Comparison of ENCODE assay signal across 16 mouse cellular contexts in the genomic region with DNA sequence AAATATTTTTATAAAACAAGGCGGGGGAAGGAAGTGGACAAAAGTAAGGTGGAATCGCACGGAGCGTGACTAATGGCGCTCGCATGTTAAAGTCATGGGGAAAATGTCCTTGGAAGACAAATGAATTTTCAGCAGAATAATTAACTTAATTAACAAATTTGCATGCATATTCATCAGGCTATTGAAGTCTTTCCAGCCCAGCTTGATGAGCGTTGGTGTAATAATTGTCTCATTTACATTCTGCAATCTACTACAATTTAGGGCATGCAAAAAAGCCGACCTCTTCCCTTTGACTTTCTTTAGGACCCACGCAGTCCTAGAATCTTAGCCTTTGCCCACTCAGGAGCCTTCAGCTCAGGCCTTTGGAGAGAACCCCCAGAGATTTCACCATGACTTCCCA.
DNase-seq lines count a peak whose midpoint lies in the region; ATAC-seq lines count a peak whose summit lies in the region.
"Had no signal": no experiment of that assay in that cellular context is flagged by ENCODE, and none has a peak within 500 bp of the region (broad histone marks: within the 10 kb centered on the region; RNA-seq: fewer than 3 reads in every experiment).

No protein-coding gene starts in this region.

- 57% methylated on average over 9 of the region's 9 CpGs for WGBS in hindbrain, embryonic 12.5 days
- WGBS in hindbrain, embryonic 11.5 days = 69% methylated on average over 9 of the region's 9 CpGs
- WGBS in midbrain, embryonic 15.5 days = 55% methylated on average over 9 of the region's 9 CpGs
- WGBS in liver, embryonic 12.5 days (ENCODE audit: insufficient replicate concordance) = 76% methylated on average over 9 of the region's 9 CpGs

- 0 out of 2 replicates have a peak overlapping the region, but pooled peaks have one; percentile 1 for H3K4me2 ChIP-seq in hindbrain, embryonic 12.5 days (replicated peaks)
- no peak overlapping the region for H3K4me2 ChIP-seq in hindbrain, embryonic 11.5 days (replicated peaks; ENCODE audit: low read depth, low read length)
- peak overlapping the region; percentile 7 for H3K4me2 ChIP-seq in midbrain, embryonic 15.5 days
- no peak overlapping the region for H3K4me2 ChIP-seq in liver, embryonic 12.5 days
- H3K4me2 ChIP-seq: limb, embryonic 15.5 days; stomach, embryonic 15.5 days had no signal

- peak; percentile 78 for ATAC-seq in hindbrain, embryonic 12.5 days (ENCODE audit: low FRiP score)
- no peak for ATAC-seq in hindbrain, embryonic 11.5 days (ENCODE audit: low FRiP score)
- ATAC-seq in midbrain, embryonic 15.5 days (replicated peaks) = peak; percentile 68
- ATAC-seq in liver, embryonic 12.5 days = no peak

- H3K27me3 ChIP-seq in hindbrain, embryonic 12.5 days = no peaks in the 10 kb centered on the region
- no peaks in the 10 kb centered on the region for H3K27me3 ChIP-seq in hindbrain, embryonic 11.5 days (ENCODE audit: control insufficient read depth, insufficient read depth, low read length)
- no peaks in the 10 kb centered on the region for H3K27me3 ChIP-seq in midbrain, embryonic 15.5 days (replicated peaks)
- H3K27me3 ChIP-seq in liver, embryonic 12.5 days (replicated peaks) = no peaks in the 10 kb centered on the region
- H3K27me3 ChIP-seq: CH12.LX; limb, embryonic 15.5 days; stomach, embryonic 15.5 days had no signal

- no peaks in the 10 kb centered on the region for H3K36me3 ChIP-seq in hindbrain, embryonic 12.5 days
- H3K36me3 ChIP-seq in hindbrain, embryonic 11.5 days (ENCODE audit: control insufficient read depth, insufficient read depth, low read length) = no peaks in the 10 kb centered on the region
- no peaks in the 10 kb centered on the region for H3K36me3 ChIP-seq in midbrain, embryonic 15.5 days (replicated peaks)
- no peaks in the 10 kb centered on the region for H3K36me3 ChIP-seq in liver, embryonic 12.5 days
- H3K36me3 ChIP-seq: limb, embryonic 15.5 days; stomach, embryonic 15.5 days had no signal

- H3K9me3 ChIP-seq in hindbrain, embryonic 12.5 days (replicated peaks) = no peaks in the 10 kb centered on the region
- H3K9me3 ChIP-seq in hindbrain, embryonic 11.5 days (ENCODE audit: control insufficient read depth, low read length) = no peaks in the 10 kb centered on the region
- H3K9me3 ChIP-seq in midbrain, embryonic 15.5 days = no peaks in the 10 kb centered on the region
- H3K9me3 ChIP-seq in liver, embryonic 12.5 days (replicated peaks) = no peaks in the 10 kb centered on the region
- H3K9me3 ChIP-seq: limb, embryonic 15.5 days; stomach, embryonic 15.5 days had no signal

- H3K4me3 ChIP-seq in hindbrain, embryonic 12.5 days = no peak overlapping the region
- no peak overlapping the region for H3K4me3 ChIP-seq in hindbrain, embryonic 11.5 days (ENCODE audit: low read depth, low read length)
- H3K4me3 ChIP-seq in midbrain, embryonic 15.5 days = no peak overlapping the region
- H3K4me3 ChIP-seq in liver, embryonic 12.5 days = no peak overlapping the region
- H3K4me3 ChIP-seq: limb, embryonic 15.5 days; myocyte; stomach, embryonic 15.5 days had no signal

- H3K4me1 ChIP-seq in hindbrain, embryonic 12.5 days = 0 out of 2 replicates have a peak, but pooled peaks cover 3% of the 10 kb centered on the region
- H3K4me1 ChIP-seq in hindbrain, embryonic 11.5 days (replicated peaks; ENCODE audit: control insufficient read depth, insufficient read depth, low read length) = no peaks in the 10 kb centered on the region
- peaks cover 14% of the 10 kb centered on the region for H3K4me1 ChIP-seq in midbrain, embryonic 15.5 days
- H3K4me1 ChIP-seq in liver, embryonic 12.5 days = no peaks in the 10 kb centered on the region
- H3K4me1 ChIP-seq: limb, embryonic 15.5 days; stomach, embryonic 15.5 days had no signal

- no peak overlapping the region for H3K9ac ChIP-seq in hindbrain, embryonic 12.5 days
- no peak overlapping the region for H3K9ac ChIP-seq in hindbrain, embryonic 11.5 days (ENCODE audit: low read depth, low read length)
- H3K9ac ChIP-seq in midbrain, embryonic 15.5 days = no peak overlapping the region
- no peak overlapping the region for H3K9ac ChIP-seq in liver, embryonic 12.5 days
- H3K9ac ChIP-seq: limb, embryonic 15.5 days; stomach, embryonic 15.5 days had no signal

- peak overlapping the region; percentile 72 for H3K27ac ChIP-seq in hindbrain, embryonic 12.5 days
- no peak overlapping the region for H3K27ac ChIP-seq in hindbrain, embryonic 11.5 days (ENCODE audit: low read depth, low read length)
- peak overlapping the region; percentile 60 for H3K27ac ChIP-seq in midbrain, embryonic 15.5 days
- H3K27ac ChIP-seq in liver, embryonic 12.5 days = no peak overlapping the region
- H3K27ac ChIP-seq: limb, embryonic 15.5 days; macrophage; stomach, embryonic 15.5 days had no signal

- DNase-seq in hindbrain, embryonic 11.5 days (ENCODE audit: low spot score) = no peak
- DNase-seq in right cerebral cortex, postnatal 4 days = peak; percentile 17
- DNase-seq in right cerebral cortex, adult 2 months (ENCODE audit: low spot score in 2 of 2) = no peak
- no peak for DNase-seq in thymus, postnatal 4 days
- DNase-seq in cerebellum, adult 8-10 months = no peak
- DNase-seq: adrenal gland, postnatal 25 days; cerebellum, postnatal 36 days; lung, adult 18-20 months had no signal

Comparison
In these comparisons a context has a peak if more than half of its experiments do, and no peak if none do; other contexts are left out.
1. ATAC-seq: peak in hindbrain, embryonic 12.5 days (single experiment) and midbrain, embryonic 15.5 days (single experiment); none in hindbrain, embryonic 11.5 days (single experiment) and liver, embryonic 12.5 days (single experiment).
2. H3K27ac ChIP-seq: peak in hindbrain, embryonic 12.5 days (single experiment) and midbrain, embryonic 15.5 days (single experiment); none in hindbrain, embryonic 11.5 days (single experiment) and liver, embryonic 12.5 days (single experiment).
3. H3K4me2 ChIP-seq: peak in hindbrain, embryonic 12.5 days (single experiment) and midbrain, embryonic 15.5 days (single experiment); none in hindbrain, embryonic 11.5 days (single experiment) and liver, embryonic 12.5 days (single experiment).